Mouse (Mus musculus) forebrain, embryonic 14.5 days (tissue): ENCODE results near the gene Gm10300. TPM values are rescaled to one million over a fixed set of nuclear protein-coding genes. Genes with fewer than 3 reads are reported as not detected.

ENCODE experiments used
- ATAC-seq: fragments of 200-750 bp; cut with Nextera tagmentation; 2 replicates; pipeline ENCODE4 v1.8.0; 2017; ENCODE audit warnings: mild to moderate bottlenecking, moderate library complexity
- DNase-seq: peaks from one replicate; pipeline ENCODE4 v3.0.0-alpha.2; 2015; ENCODE audit warnings: low spot score
- H3K27ac ChIP-seq: fragments of 300-500 bp; sonication (generic); 2 replicates; pipeline ENCODE4 v1.5.1; 2014; ENCODE audit warnings: low read depth, mild to moderate bottlenecking, control low read depth, low read length, moderate library complexity
- H3K27me3 ChIP-seq: fragments of 300-500 bp; sonication (generic); replicated peaks from 2 replicates; pipeline ENCODE4 v1.6.1; 2014; ENCODE audit warnings: low read length, control low read depth, mixed read lengths; ENCODE audit not compliant: control insufficient read depth, insufficient read depth
- H3K36me3 ChIP-seq: fragments of 300-500 bp; sonication (generic); 2 replicates; pipeline ENCODE4 v1.6.1; 2014; ENCODE audit warnings: low read length, control low read depth; ENCODE audit not compliant: control insufficient read depth, insufficient read depth
- H3K4me1 ChIP-seq: fragments of 300-500 bp; sonication (generic); 2 replicates; pipeline ENCODE4 v1.6.1; 2014; ENCODE audit warnings: antibody characterized with exemption, low read length, control low read depth; ENCODE audit not compliant: control insufficient read depth, insufficient read depth
- H3K4me2 ChIP-seq: fragments of 300-500 bp; sonication (generic); 2 replicates; pipeline ENCODE4 v1.6.1; 2014; ENCODE audit warnings: mild to moderate bottlenecking, control low read depth, low read length
- H3K4me3 ChIP-seq: fragments of 300-500 bp; sonication (generic); 2 replicates; pipeline ENCODE4 v1.5.1; 2014; ENCODE audit warnings: low read depth, low read length, control low read depth
- H3K9ac ChIP-seq: fragments of 300-500 bp; sonication (generic); 2 replicates; pipeline ENCODE4 v1.6.1; 2014; ENCODE audit warnings: mild to moderate bottlenecking, low read length, control low read depth, moderate library complexity
- H3K9me3 ChIP-seq: fragments of 300-500 bp; sonication (generic); replicated peaks from 2 replicates; pipeline ENCODE4 v1.6.1; 2016; ENCODE audit warnings: low read length, control low read depth, mixed read lengths; ENCODE audit not compliant: control insufficient read depth
- WGBS: fragments of 180-500 bp; shearing (Covaris S2); extraction: QIAGEN DNeasy Blood & Tissue Kit; methylation state at CpG from one replicate; pipeline ENCODE4 v1.1.7; 2014; 5-methylcytosine and 5-hydroxymethylcytosine counted together
- polyA plus RNA-seq: library from polyadenylated mRNA; unstranded; fragments of >200 nt; fragmentation: Nextera tagmentation; extraction: Ambion mirVana; gene quantifications from 2 replicates; pipeline ENCODE4 v1.2.1, GENCODE M21; 2014

Gene Gm10300
- polyA plus RNA-seq, 1 experiment from 2014 or later: not detected

- no peaks in the 10 kb centered on the region for H3K9me3 ChIP-seq
- H3K36me3 ChIP-seq: no peaks in the 10 kb centered on the region
- 89% methylated on average over 4 of the region's 4 CpGs for WGBS
- ATAC-seq (no peak), DNase-seq (no peak)
- H3K4me3 ChIP-seq: no peak overlapping the region
- H3K27ac ChIP-seq: no peak overlapping the region
- no peak overlapping the region for H3K9ac ChIP-seq
- H3K27me3 ChIP-seq: no peaks in the 10 kb centered on the region
- H3K4me1 ChIP-seq: no peaks in the 10 kb centered on the region; the same call in 1 of the 2 replicates
- H3K4me2 ChIP-seq: no peak overlapping the region
These were observed 41.8 kb downstream of the Gm10300 start for GRCm38 (mm10) chr4:132116315-132116714.

GRCm38 (mm10) chr4:132119566-132119965, 45.1 kb downstream of the Gm10300 start:
- 75% methylated on average over 9 of the region's 9 CpGs for WGBS
- H3K9me3 ChIP-seq: no peaks in the 10 kb centered on the region

GRCm38 (mm10) chr4:132121674-132122073, 47.2 kb downstream of the Gm10300 start:
- WGBS: 82% methylated on average over 5 of the region's 5 CpGs
- ATAC-seq: no peak
- Histone ChIP-seq H3K27ac (no peak overlapping the region), H3K4me2 (no peak overlapping the region), H3K36me3 (no peaks in the 10 kb centered on the region), H3K27me3 (no peaks in the 10 kb centered on the region), H3K4me3 (no peak overlapping the region), H3K9me3 (no peaks in the 10 kb centered on the region), H3K9ac (no peak overlapping the region), H3K4me1 (no peaks in the 10 kb centered on the region)
- no peak for DNase-seq

More at GRCm38 (mm10) chr4:132119566-132119965, 45.1 kb downstream of the Gm10300 start:
- H3K27me3 ChIP-seq: no peaks in the 10 kb centered on the region
- ATAC-seq (no peak), DNase-seq (no peak)
- no peak overlapping the region for H3K9ac ChIP-seq
- H3K4me3 ChIP-seq: no peak overlapping the region
- H3K36me3 ChIP-seq: no peaks in the 10 kb centered on the region
- no peak overlapping the region for H3K4me2 ChIP-seq
- no peaks in the 10 kb centered on the region for H3K4me1 ChIP-seq
- H3K27ac ChIP-seq: no peak overlapping the region

GRCm38 (mm10) chr4:132123166-132123565, 48.7 kb downstream of the Gm10300 start:
- H3K4me2 ChIP-seq: no peak overlapping the region
- no peak overlapping the region for H3K27ac ChIP-seq
- 77% methylated on average over 1 of the region's 1 CpGs for WGBS
- no peaks in the 10 kb centered on the region for H3K27me3 ChIP-seq
- H3K36me3 ChIP-seq: no peaks in the 10 kb centered on the region
- ATAC-seq: no peak
- no peak for DNase-seq
- H3K9me3 ChIP-seq: no peaks in the 10 kb centered on the region
- no peaks in the 10 kb centered on the region for H3K4me1 ChIP-seq
- no peak overlapping the region for H3K9ac ChIP-seq
- no peak overlapping the region for H3K4me3 ChIP-seq

Other genes with a start within 250 kb of the Gm10300 start
- gene Ptpru, start 236.4 kb upstream of the Gm10300 start, polyA plus RNA-seq: 20.1 and 20.8 TPM in 2 replicates
- 33.7 and 35.7 TPM in 2 replicates for gene Mecr, start 231.2 kb upstream of the Gm10300 start, polyA plus RNA-seq
- 109 and 132 TPM in 2 replicates for gene Srsf4, start 201.1 kb upstream of the Gm10300 start, polyA plus RNA-seq
- gene Tmem200b, start 152.9 kb upstream of the Gm10300 start, polyA plus RNA-seq: not detected in 2 replicates
- 69.9 and 74.6 TPM in 2 replicates for gene Epb41, start 624 bp downstream of the Gm10300 start, polyA plus RNA-seq
- 0.05 and 0.09 TPM in 2 replicates for gene Oprd1, start 69.8 kb downstream of the Gm10300 start, polyA plus RNA-seq
- 164 and 174 TPM in 2 replicates for gene Ythdf2, start 137.6 kb downstream of the Gm10300 start, polyA plus RNA-seq
- gene Gmeb1, start 186.9 kb downstream of the Gm10300 start, polyA plus RNA-seq: 26.6 and 38.3 TPM in 2 replicates
- 45.3 and 51.8 TPM in 2 replicates for gene Taf12, start 199.7 kb downstream of the Gm10300 start, polyA plus RNA-seq
- gene Rab42, start 228.7 kb downstream of the Gm10300 start, polyA plus RNA-seq: 0.30 and 0.79 TPM in 2 replicates